Mouse (Mus musculus) urinary bladder, adult 2 months (tissue): ENCODE data around the gene Clec2d. TPM values are rescaled to one million over a fixed set of nuclear protein-coding genes. Genes with fewer than 3 reads are reported as not detected.
"Not testable (repeated sequence)": the region's sequence is repeated elsewhere in the genome, so short reads cannot be mapped to it uniquely, and the experiment has no call there.

Experiments used
- DNase-seq: peaks from one replicate; pipeline ENCODE4 v3.0.0; 2022; ENCODE audit warnings: low spot score
- polyA plus RNA-seq: library from polyadenylated mRNA; depleted of rRNA; stranded (reverse); fragments of >200 nt; gene quantifications from 2 replicates; pipeline ENCODE4 v1.2.3, GENCODE M21; 2012; rRNA removed

The Clec2d gene
- 85.0 and 92.0 TPM in 2 replicates for polyA plus RNA-seq

- DNase-seq, result peak; percentile 38
Measured at GRCm38 (mm10) chr6:129180403-129181169, at the start of gene Clec2d. Gene Clec2d, plus strand, starts transcription at chr6:129180615.

- no peak for DNase-seq
Measured at GRCm38 (mm10) chr6:129132604-129133341, 47.6 kb upstream of the Clec2d start.

GRCm38 (mm10) chr6:129146812-129147211 is 33.6 kb upstream of the Clec2d start:
- no peak for DNase-seq

- no peak for DNase-seq
Measured at GRCm38 (mm10) chr6:129160103-129160502, 20.3 kb upstream of the Clec2d start.

GRCm38 (mm10) chr6:129161136-129161535 is 19.3 kb upstream of the Clec2d start:
- no peak for DNase-seq

- no peak for DNase-seq
Measured at GRCm38 (mm10) chr6:129161951-129162350, 18.5 kb upstream of the Clec2d start.

GRCm38 (mm10) chr6:129162587-129163159 is 17.7 kb upstream of the Clec2d start:
- DNase-seq, result no peak

GRCm38 (mm10) chr6:129163606-129164005 is 16.8 kb upstream of the Clec2d start:
- no peak for DNase-seq

- DNase-seq, result no peak
Measured at GRCm38 (mm10) chr6:129170925-129171324, 9.5 kb upstream of the Clec2d start.

GRCm38 (mm10) chr6:129171675-129172074 is 8.7 kb upstream of the Clec2d start:
- DNase-seq, result no peak

GRCm38 (mm10) chr6:129174836-129175235 is 5.6 kb upstream of the Clec2d start:
- no peak for DNase-seq

GRCm38 (mm10) chr6:129175612-129176011 is 4.8 kb upstream of the Clec2d start:
- DNase-seq, result no peak

GRCm38 (mm10) chr6:129176621-129177020 is 3.8 kb upstream of the Clec2d start:
- DNase-seq, result no peak

GRCm38 (mm10) chr6:129179281-129179680 is 1.1 kb upstream of the Clec2d start:
- DNase-seq, result no peak

GRCm38 (mm10) chr6:129179831-129180230 is 584 bp upstream of the Clec2d start:
- DNase-seq, result not testable (repeated sequence)

GRCm38 (mm10) chr6:129181249-129181648 is 834 bp downstream of the Clec2d start:
- DNase-seq, result no peak

- DNase-seq, result no peak
Measured at GRCm38 (mm10) chr6:129181683-129182082, 1.3 kb downstream of the Clec2d start.

- no peak for DNase-seq
Measured at GRCm38 (mm10) chr6:129182518-129182917, 2.1 kb downstream of the Clec2d start.

- not testable (repeated sequence) for DNase-seq
Measured at GRCm38 (mm10) chr6:129184001-129184400, 3.6 kb downstream of the Clec2d start.

GRCm38 (mm10) chr6:129184788-129185187 is 4.4 kb downstream of the Clec2d start:
- no peak for DNase-seq

- DNase-seq, result no peak
Measured at GRCm38 (mm10) chr6:129186022-129186421, 5.6 kb downstream of the Clec2d start.

- no peak for DNase-seq
Measured at GRCm38 (mm10) chr6:129186457-129187199, 6.2 kb downstream of the Clec2d start.
